Mouse (Mus musculus) mouse embryonic stem cell (cell line): ENCODE data around the gene Mbd3l1.

Experiments
- in situ Hi-C, 2 experiments: fragments of 300-500 bp; cut with MboI; formaldehyde crosslinking; loops; 1 replicate in 1 of 2; 3 replicates in 1 of 2; pipeline ENCODE4 v1.14.3; 2019 to 2020; ENCODE audit warnings: low sequenced_read_pairs in 2 of 2, low pct_unique_long_range_greater_than_20kb in 1 of 2, mixed read lengths in 1 of 2; ENCODE audit not compliant: unreplicated experiment in 1 of 2

Gene Mbd3l1

DNA sequence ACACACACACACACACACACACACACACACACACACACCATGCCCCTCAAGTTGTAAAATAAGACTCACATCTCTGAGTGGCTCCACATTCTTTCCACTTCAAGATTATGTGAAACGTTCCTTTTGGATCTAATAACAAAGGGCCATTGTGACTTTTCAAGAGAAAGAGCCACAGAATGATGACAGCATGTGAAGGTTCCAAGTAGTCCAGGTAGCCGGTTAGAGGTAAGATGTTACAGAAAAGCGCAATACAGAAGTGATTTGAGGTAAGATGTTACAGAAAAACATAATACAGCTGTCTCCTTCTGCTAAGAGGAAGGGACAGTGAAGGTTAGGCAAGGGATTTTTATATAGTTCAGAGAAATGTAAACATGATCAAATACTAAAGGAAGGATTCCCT lies at the start of gene Mbd3l1, which contains the start of gene Zfp558:
Gene Mbd3l1 (plus strand): TSS at position 192 of the 400 bp plus-strand sequence.
Gene Zfp558 (minus strand): TSS at position 101 of the 400 bp plus-strand sequence.
- in situ Hi-C loops: no loop called here

DNA sequence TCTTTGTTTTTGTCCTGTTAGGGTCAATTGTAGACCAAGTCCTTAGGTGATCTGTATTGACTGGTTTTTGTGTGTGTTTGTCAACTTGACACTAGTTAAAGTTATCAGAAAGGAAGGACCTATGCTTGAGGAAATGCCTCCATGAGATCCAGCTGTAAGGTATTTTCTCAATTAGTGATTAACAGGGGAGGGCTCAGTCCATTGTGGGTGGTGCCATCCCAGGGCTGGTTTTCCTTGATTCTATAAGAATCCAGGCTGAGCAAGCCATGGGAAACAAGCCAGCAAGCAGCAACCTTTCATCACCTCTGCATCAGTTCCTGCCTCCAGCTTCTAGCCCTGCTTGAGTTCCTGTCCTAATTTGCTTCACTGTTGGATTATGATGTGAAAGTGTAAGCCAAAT lies 47.8 kb upstream of the Mbd3l1 start, which contains the start of gene Mbd3l2:
Gene Mbd3l2 (plus strand): TSS at position 301 of the 400 bp plus-strand sequence.
- in situ Hi-C loops: no loop called here

DNA sequence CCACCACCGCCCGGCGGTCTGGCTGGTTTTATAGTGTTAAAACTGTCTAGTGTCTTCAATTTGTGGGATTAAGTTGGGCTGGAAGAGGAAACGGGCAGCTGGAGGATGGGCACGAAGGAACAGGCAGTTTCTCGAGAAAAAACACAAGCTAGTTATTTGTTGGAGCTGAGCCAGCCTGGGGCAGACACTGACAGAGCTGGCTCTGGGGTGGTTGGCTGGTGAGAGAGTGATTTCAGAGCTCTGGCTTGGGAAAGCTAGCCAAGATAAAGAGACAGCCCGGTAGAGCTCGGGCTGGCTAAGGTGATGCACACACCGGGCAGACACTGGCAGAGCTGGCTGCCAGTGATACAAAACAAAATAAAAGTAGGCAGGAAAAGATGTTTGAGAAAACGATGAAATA lies 46.5 kb upstream of the Mbd3l1 start:
- in situ Hi-C loops: no loop called here

DNA sequence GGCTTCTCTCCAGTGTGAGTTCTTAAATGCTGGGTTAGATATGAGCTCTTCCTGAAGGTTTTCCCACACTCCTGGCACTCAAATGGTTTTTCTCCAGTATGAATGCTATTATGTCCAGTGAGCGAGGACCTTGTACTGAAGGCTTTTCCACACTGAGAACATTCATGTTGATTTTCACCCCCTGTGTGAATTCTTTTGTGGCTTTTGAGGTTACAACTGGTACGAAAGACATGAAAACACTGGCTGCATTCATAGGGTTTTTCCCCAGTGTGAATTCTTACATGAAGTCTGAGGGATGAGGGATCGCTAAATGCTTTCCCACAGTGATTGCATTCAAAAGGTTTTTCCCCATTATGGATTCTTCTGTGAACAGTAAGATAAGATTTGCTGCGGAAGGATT lies 21.6 kb upstream of the Mbd3l1 start:
- in situ Hi-C loops: no loop called here

DNA sequence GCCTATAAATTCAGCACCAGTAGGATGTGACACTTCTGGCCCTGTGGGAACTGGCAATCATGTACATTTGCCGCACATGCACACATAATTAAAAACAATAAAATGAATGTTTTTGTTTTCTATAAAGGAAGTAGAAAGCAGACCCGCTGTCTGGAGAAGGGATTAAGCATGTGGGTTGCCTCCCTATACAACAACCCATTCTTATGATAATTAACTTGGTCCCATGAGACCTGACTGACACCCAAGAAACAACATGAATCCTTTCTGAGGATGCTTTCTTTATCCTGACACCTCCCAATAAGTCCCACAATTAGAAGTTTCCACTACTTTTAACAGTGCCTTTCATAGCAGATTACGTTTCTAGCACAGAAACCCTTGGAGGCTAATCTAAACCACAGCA lies 10.8 kb upstream of the Mbd3l1 start:
- in situ Hi-C loops: no loop called here

DNA sequence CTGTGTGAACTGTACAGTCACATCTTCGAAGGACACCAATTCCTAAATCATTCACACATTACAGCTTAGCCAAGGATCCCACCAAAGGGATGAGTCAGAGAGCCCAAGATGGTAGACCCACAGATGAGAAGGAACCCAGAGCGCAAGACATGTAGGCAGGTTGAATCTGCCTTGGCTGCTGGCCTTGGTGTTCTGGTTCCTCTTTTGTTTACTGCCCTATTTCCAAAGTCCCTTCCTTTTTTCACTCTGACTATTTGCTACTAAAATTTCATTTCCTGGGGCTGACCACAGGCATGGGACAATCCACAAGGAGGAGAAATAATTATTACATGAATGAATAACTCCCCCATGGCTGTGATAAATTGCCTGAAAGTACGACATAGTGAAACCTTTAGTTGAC lies 10.2 kb upstream of the Mbd3l1 start:
- in situ Hi-C loops: no loop called here

DNA sequence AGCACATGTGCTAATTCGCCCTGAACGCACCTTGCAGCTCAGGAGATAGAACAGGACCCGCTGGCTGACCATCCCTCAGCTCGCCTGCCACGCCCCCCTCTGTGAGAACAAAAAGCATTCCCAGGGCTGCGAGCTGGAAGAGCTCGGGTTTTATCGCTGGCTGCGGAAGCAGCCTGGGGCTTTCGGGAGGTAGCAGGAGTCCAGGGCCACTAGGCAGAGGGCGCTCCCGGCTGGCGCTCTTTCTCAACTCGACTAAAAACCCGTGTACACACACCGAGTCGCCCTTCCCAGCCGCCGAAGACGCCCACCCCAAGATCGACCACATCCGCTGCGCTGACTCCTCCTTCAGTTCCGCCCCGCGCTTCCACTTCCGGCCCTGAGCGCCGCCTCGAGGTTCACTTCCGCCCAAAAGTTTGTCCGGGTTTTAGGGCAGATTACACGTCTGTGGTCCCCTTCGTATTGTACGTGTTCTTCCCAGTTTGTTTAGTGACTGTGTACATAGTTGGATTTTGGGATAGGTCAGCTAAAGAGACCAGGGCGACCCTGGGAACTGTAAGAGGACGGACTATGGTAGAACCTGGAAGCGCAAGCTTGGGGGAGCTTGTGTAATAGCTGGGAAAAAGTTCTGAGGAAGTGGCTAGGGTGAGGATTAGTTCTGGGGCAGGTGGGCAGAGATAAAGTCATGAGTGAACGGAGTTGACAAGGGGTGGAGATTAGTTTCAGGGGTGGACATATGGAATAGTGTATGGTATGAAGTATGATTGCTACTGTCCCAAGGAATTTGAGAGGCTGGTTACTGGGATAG lies 4.6 kb upstream of the Mbd3l1 start:
- in situ Hi-C loops: no loop called here

DNA sequence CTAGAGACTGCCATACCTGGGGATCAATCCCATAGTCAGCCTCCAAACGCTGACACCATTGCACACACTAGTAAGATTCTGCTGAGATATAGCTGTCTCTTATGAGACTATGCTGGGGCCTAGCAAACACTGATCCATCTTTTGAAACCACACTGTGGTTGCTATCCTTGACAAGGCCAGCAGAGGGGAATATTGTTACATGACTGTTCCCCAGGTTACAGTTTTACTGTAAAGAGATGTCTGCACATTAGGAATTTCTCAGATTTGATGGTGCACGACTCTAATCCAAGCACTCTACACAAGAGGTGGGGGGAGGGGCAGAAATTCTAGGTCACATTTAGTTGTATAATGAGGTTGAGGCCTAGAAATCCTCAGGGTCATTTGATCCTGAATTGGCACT lies 29.9 kb downstream of the Mbd3l1 start:
- in situ Hi-C loops: no loop called here
